Mouse (Mus musculus): Measurements from ENCODE around the gene Cers1. TPM values are rescaled to one million over a fixed set of nuclear protein-coding genes. Genes with fewer than 3 reads are reported as not detected.
A peak's percentile ranks its signal among the peaks of the same experiment; 100 is the strongest.

Gene Cers1
- polyA plus RNA-seq, 1 experiment from 2014 or later = 10.6 TPM

DNA sequence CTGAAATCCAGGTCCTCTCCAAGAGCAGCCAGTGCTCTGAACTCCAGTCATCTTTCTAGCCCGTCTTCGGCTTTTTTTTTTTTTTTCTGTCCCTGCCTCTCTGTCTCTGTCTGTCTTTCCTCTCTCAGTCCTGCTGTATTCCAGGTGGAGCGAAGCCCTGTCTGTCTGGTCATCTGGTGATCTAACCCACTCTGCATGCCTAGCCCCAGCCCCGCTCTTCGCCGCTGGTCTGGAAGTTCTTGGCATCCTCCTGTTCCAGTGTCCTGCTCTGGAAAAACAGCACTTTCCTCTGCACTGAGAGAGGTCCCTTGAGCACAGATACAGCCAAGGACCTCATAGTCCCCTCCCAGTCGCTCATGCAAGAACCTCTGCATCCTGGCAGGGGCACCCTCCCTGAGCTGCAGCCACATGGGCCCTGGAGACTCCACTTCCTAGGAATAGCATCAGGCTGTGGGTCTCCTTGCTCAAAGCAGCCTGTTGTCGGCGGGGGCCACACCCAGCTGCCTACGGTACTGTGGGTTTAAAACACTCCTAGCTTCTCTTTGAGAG is 46.0 kb downstream of the Cers1 start:
- no peak overlapping the region for H3K9ac ChIP-seq (ENCODE audit: low read length)
- DNase-seq (ENCODE audit: low spot score) = no peak
- no peak for ATAC-seq (replicated peaks; ENCODE audit: low FRiP score)
- 80% methylated on average over 10 of the region's 10 CpGs for WGBS
- no peaks in the 10 kb centered on the region for H3K36me3 ChIP-seq (ENCODE audit: control insufficient read depth, insufficient read depth, low read length)
- no peak overlapping the region for H3K27ac ChIP-seq (ENCODE audit: low read depth, low read length)
- no peak overlapping the region for H3K4me2 ChIP-seq (ENCODE audit: low read depth, low read length, severe bottlenecking)
- no peaks in the 10 kb centered on the region for H3K27me3 ChIP-seq (ENCODE audit: control insufficient read depth, insufficient read depth, low read length)
- no peaks in the 10 kb centered on the region for H3K4me1 ChIP-seq (replicated peaks; ENCODE audit: control insufficient read depth, insufficient read depth, low read length)
- H3K4me3 ChIP-seq (ENCODE audit: low read depth, low read length) = no peak overlapping the region
- H3K9me3 ChIP-seq (ENCODE audit: control insufficient read depth, low read length) = no peaks in the 10 kb centered on the region

DNA sequence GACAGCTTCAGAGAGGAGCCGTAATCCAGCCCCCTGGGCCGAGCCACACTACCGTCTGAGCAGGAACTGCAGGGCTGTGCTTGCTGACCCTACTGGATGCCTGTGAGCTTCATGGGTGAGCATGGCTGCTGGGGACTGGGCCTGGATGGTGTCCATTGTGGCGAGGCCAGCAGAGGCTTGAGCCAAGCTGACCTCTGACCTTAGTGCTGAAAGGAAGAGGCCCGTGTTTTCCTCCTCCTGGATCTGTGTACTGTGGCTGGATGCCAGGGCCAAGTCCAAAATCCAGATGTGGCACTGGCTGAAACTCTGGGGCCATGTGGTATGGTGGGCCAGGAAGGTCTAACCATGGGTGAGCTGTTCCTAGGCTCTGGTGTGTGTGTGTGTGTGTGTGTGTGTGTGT is 48.5 kb downstream of the Cers1 start:
- Histone ChIP-seq H3K36me3 (ENCODE audit: control insufficient read depth, insufficient read depth, low read length) (no peaks in the 10 kb centered on the region), H3K27me3 (ENCODE audit: control insufficient read depth, insufficient read depth, low read length) (no peaks in the 10 kb centered on the region), H3K4me2 (ENCODE audit: low read depth, low read length, severe bottlenecking) (no peak overlapping the region), H3K9me3 (ENCODE audit: control insufficient read depth, low read length) (no peaks in the 10 kb centered on the region), H3K4me3 (ENCODE audit: low read depth, low read length) (no peak overlapping the region), H3K9ac (ENCODE audit: low read length) (no peak overlapping the region), H3K4me1 (replicated peaks; ENCODE audit: control insufficient read depth, insufficient read depth, low read length) (no peaks in the 10 kb centered on the region), H3K27ac (ENCODE audit: low read depth, low read length) (no peak overlapping the region)
- DNase-seq (ENCODE audit: low spot score) (no peak), ATAC-seq (replicated peaks; ENCODE audit: low FRiP score) (no peak; the same call in 1 of the 2 replicates)
- WGBS = 38% methylated on average over 5 of the region's 5 CpGs

DNA sequence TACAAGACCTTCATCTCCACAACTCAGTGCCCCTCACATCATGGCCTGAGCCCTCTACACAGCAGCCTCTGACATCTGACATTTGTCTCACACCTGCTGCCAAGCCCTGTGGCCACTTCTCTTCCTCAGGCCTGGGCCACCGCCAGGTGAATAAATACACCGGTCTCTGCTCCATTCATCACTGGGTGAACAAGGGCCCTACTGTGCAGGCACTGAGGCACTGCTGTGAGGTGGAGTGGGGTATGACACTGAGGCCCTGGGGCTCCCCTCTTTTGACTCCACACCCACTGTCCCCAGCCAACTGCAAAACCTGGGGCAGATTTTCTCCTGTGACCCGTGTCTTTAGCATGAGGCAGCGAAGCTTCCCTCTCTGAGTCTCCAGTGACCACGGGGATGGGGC is 51.0 kb downstream of the Cers1 start:
- no peak overlapping the region for H3K27ac ChIP-seq (ENCODE audit: low read depth, low read length)
- ATAC-seq (replicated peaks; ENCODE audit: low FRiP score) (no peak), DNase-seq (ENCODE audit: low spot score) (no peak)
- peaks cover 1% of the 10 kb centered on the region for H3K27me3 ChIP-seq (ENCODE audit: control insufficient read depth, insufficient read depth, low read length)
- no peaks in the 10 kb centered on the region for H3K4me1 ChIP-seq (replicated peaks; ENCODE audit: control insufficient read depth, insufficient read depth, low read length)
- no peak overlapping the region for H3K4me2 ChIP-seq (ENCODE audit: low read depth, low read length, severe bottlenecking)
- H3K36me3 ChIP-seq (ENCODE audit: control insufficient read depth, insufficient read depth, low read length) = no peaks in the 10 kb centered on the region
- no peak overlapping the region for H3K4me3 ChIP-seq (ENCODE audit: low read depth, low read length)
- no peak overlapping the region for H3K9ac ChIP-seq (ENCODE audit: low read length)
- WGBS = 67% methylated on average over 5 of the region's 5 CpGs
- H3K9me3 ChIP-seq (ENCODE audit: control insufficient read depth, low read length) = no peaks in the 10 kb centered on the region

- ATAC-seq (replicated peaks; ENCODE audit: low FRiP score) (no peak), DNase-seq (ENCODE audit: low spot score) (no peak)
- H3K27ac ChIP-seq (ENCODE audit: low read depth, low read length) = no peak overlapping the region
- 79% methylated on average over 7 of the region's 7 CpGs for WGBS
- no peaks in the 10 kb centered on the region for H3K9me3 ChIP-seq (ENCODE audit: control insufficient read depth, low read length)
- H3K27me3 ChIP-seq (ENCODE audit: control insufficient read depth, insufficient read depth, low read length) = peaks cover 40% of the 10 kb centered on the region
- H3K9ac ChIP-seq (ENCODE audit: low read length) = no peak overlapping the region
- no peak overlapping the region for H3K4me2 ChIP-seq (ENCODE audit: low read depth, low read length, severe bottlenecking)
- H3K4me3 ChIP-seq (ENCODE audit: low read depth, low read length) = no peak overlapping the region
- peaks cover 11% of the 10 kb centered on the region for H3K4me1 ChIP-seq (replicated peaks; ENCODE audit: control insufficient read depth, insufficient read depth, low read length)
- H3K36me3 ChIP-seq (ENCODE audit: control insufficient read depth, insufficient read depth, low read length) = no peaks in the 10 kb centered on the region
Observed at GRCm38 (mm10) chr8:70370476-70370875, 54.9 kb downstream of the Cers1 start.

- Histone ChIP-seq H3K4me2 (ENCODE audit: low read depth, low read length, severe bottlenecking) (no peak overlapping the region), H3K9me3 (ENCODE audit: control insufficient read depth, low read length) (no peaks in the 10 kb centered on the region), H3K27me3 (ENCODE audit: control insufficient read depth, insufficient read depth, low read length) (peaks cover 55% of the 10 kb centered on the region), H3K9ac (ENCODE audit: low read length) (no peak overlapping the region), H3K36me3 (ENCODE audit: control insufficient read depth, insufficient read depth, low read length) (no peaks in the 10 kb centered on the region), H3K4me1 (replicated peaks; ENCODE audit: control insufficient read depth, insufficient read depth, low read length) (peaks cover 13% of the 10 kb centered on the region), H3K27ac (ENCODE audit: low read depth, low read length) (no peak overlapping the region), H3K4me3 (ENCODE audit: low read depth, low read length) (no peak overlapping the region)
- WGBS = 31% methylated on average over 6 of the region's 6 CpGs
- no peak for DNase-seq (ENCODE audit: low spot score)
- ATAC-seq (replicated peaks; ENCODE audit: low FRiP score) = no peak
Observed at GRCm38 (mm10) chr8:70371951-70372350, 56.4 kb downstream of the Cers1 start.

DNA sequence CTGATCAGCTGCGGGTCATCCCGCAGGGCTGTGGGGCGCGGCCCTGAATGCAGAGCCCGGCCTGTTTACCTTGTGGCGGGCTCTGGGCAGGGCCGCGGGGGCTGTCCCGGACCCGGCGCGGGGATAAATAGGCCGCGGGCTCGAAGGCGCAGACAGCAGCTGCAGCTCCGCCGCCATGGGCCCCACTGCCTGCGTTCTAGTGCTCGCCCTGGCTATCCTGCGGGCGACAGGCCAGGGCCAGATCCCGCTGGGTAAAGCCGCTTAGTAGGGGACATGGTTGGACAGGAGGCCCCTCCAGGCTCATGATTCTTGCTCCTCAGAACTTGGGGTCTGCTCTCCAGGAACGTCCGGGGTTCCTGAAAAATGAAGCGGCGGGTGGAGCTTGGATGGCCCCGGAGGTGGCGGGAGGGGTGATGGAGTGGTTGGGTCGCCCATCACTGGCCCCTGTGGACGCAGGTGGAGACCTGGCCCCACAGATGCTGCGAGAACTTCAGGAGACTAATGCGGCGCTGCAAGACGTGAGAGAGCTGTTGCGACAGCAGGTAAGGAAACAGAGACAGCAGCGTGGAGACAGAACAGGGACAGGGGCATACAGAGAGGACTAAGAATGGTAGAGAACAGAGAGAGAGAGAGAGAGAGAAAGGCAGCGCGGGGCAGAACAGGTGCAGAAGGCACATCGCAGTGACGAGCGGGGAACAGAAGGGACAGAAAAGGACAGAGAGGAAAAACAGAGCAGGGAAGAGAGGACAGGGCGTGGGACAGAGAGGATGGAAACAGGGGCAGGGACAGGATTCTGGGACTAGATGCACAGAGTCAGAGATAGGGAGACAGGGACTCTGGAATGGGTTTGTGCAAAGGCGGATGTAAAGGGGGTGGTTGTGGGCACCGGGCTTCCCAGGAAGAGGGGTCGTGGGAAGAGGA is 58.1 kb downstream of the Cers1 start, which contains the start of gene Comp:
Comp (plus strand) TSS at position 162 of the 921 bp plus-strand sequence.
- Histone ChIP-seq H3K27ac (ENCODE audit: low read depth, low read length) (no peak within 1 kb of the TSS), H3K36me3 (ENCODE audit: control insufficient read depth, insufficient read depth, low read length) (no peaks in the 10 kb centered on the region), H3K9ac (ENCODE audit: low read length) (no peak within 1 kb of the TSS), H3K27me3 (ENCODE audit: control insufficient read depth, insufficient read depth, low read length) (peaks cover 68% of the 10 kb centered on the region), H3K4me3 (ENCODE audit: low read depth, low read length) (peak within 1 kb of the TSS; percentile 25), H3K9me3 (ENCODE audit: control insufficient read depth, low read length) (no peaks in the 10 kb centered on the region), H3K4me1 (replicated peaks; ENCODE audit: control insufficient read depth, insufficient read depth, low read length) (peaks cover 13% of the 10 kb centered on the region), H3K4me2 (ENCODE audit: low read depth, low read length, severe bottlenecking) (peak within 1 kb of the TSS; percentile 48)
- WGBS = 3% methylated on average over 47 of the region's 47 CpGs
- peak; percentile 11; the same call in 1 of the 2 replicates for ATAC-seq (replicated peaks; ENCODE audit: low FRiP score)
- DNase-seq (ENCODE audit: low spot score) = peak; percentile 54

GRCm38 (mm10) chr8:70374318-70374927 is 58.8 kb downstream of the Cers1 start:
- peaks cover 13% of the 10 kb centered on the region for H3K4me1 ChIP-seq (replicated peaks; ENCODE audit: control insufficient read depth, insufficient read depth, low read length)
- H3K27me3 ChIP-seq (ENCODE audit: control insufficient read depth, insufficient read depth, low read length) = peaks cover 68% of the 10 kb centered on the region
- peak; percentile 85 for DNase-seq (ENCODE audit: low spot score)
- ATAC-seq (replicated peaks; ENCODE audit: low FRiP score) = peak; percentile 77
- H3K4me3 ChIP-seq (ENCODE audit: low read depth, low read length) = peak overlapping the region; percentile 25
- peak overlapping the region; percentile 48 for H3K4me2 ChIP-seq (ENCODE audit: low read depth, low read length, severe bottlenecking)
- no peaks in the 10 kb centered on the region for H3K36me3 ChIP-seq (ENCODE audit: control insufficient read depth, insufficient read depth, low read length)
- under 1% methylated on average over 48 of the region's 53 CpGs for WGBS
- no peak overlapping the region for H3K27ac ChIP-seq (ENCODE audit: low read depth, low read length)
- no peak overlapping the region for H3K9ac ChIP-seq (ENCODE audit: low read length)
- no peaks in the 10 kb centered on the region for H3K9me3 ChIP-seq (ENCODE audit: control insufficient read depth, low read length)

GRCm38 (mm10) chr8:70375212-70375859 is 59.8 kb downstream of the Cers1 start:
- DNase-seq (ENCODE audit: low spot score) (peak; percentile 54), ATAC-seq (replicated peaks; ENCODE audit: low FRiP score) (no peak)
- Histone ChIP-seq H3K4me1 (replicated peaks; ENCODE audit: control insufficient read depth, insufficient read depth, low read length) (peaks cover 13% of the 10 kb centered on the region), H3K9ac (ENCODE audit: low read length) (no peak overlapping the region), H3K27ac (ENCODE audit: low read depth, low read length) (no peak overlapping the region), H3K36me3 (ENCODE audit: control insufficient read depth, insufficient read depth, low read length) (no peaks in the 10 kb centered on the region), H3K9me3 (ENCODE audit: control insufficient read depth, low read length) (no peaks in the 10 kb centered on the region), H3K4me2 (ENCODE audit: low read depth, low read length, severe bottlenecking) (no peak overlapping the region), H3K27me3 (ENCODE audit: control insufficient read depth, insufficient read depth, low read length) (peaks cover 68% of the 10 kb centered on the region), H3K4me3 (ENCODE audit: low read depth, low read length) (no peak overlapping the region)
- WGBS = 6% methylated on average over 35 of the region's 35 CpGs
